Mouse (Mus musculus) kidney, embryonic 14.5 days (tissue): ENCODE measurements around the gene Src. TPM values are rescaled to one million over a fixed set of nuclear protein-coding genes. Genes with fewer than 3 reads are reported as not detected.
"Not testable (repeated sequence)": the region's sequence is repeated elsewhere in the genome, so short reads cannot be mapped to it uniquely, and the experiment has no call there.

Experiments
- ATAC-seq: fragments of 200-750 bp; cut with Nextera tagmentation; 2 replicates; pipeline ENCODE4 v1.8.0; 2017; ENCODE audit warnings: moderate number of reproducible peaks, mild to moderate bottlenecking, moderate TSS enrichment, moderate library complexity; ENCODE audit not compliant: low FRiP score, low TSS enrichment
- H3K27ac ChIP-seq: fragments of 300-500 bp; sonication (generic); 2 replicates; pipeline ENCODE4 v1.5.1; 2014; ENCODE audit warnings: low read depth, mild to moderate bottlenecking, low read length, moderate library complexity, mixed read lengths
- H3K27me3 ChIP-seq: fragments of 300-500 bp; sonication (generic); 2 replicates; pipeline ENCODE4 v1.6.1; 2014; ENCODE audit warnings: mild to moderate bottlenecking, low read length; ENCODE audit not compliant: control insufficient read depth, insufficient read depth
- H3K36me3 ChIP-seq: fragments of 300-500 bp; sonication (generic); 2 replicates; pipeline ENCODE4 v1.6.1; 2014; ENCODE audit warnings: low read length, mixed read lengths; ENCODE audit not compliant: control insufficient read depth, insufficient read depth
- H3K4me1 ChIP-seq: fragments of 300-500 bp; sonication (generic); 2 replicates; pipeline ENCODE4 v1.6.1; 2014; ENCODE audit warnings: low read length, mixed read lengths; ENCODE audit not compliant: control insufficient read depth, insufficient read depth
- H3K4me2 ChIP-seq: fragments of 300-500 bp; sonication (generic); replicated peaks from 2 replicates; pipeline ENCODE4 v1.6.1; 2014; ENCODE audit warnings: low read depth, mild to moderate bottlenecking, low read length
- H3K4me3 ChIP-seq: fragments of 300-500 bp; sonication (generic); 2 replicates; pipeline ENCODE4 v1.5.1; 2014; ENCODE audit warnings: mild to moderate bottlenecking, low read length
- H3K9ac ChIP-seq: fragments of 300-500 bp; sonication (generic); 2 replicates; pipeline ENCODE4 v1.6.1; 2014; ENCODE audit warnings: low read depth, mild to moderate bottlenecking, low read length, moderate library complexity
- H3K9me3 ChIP-seq: fragments of 300-500 bp; sonication (generic); 2 replicates; pipeline ENCODE4 v1.6.1; 2016; ENCODE audit warnings: low read length; ENCODE audit not compliant: control insufficient read depth
- WGBS: fragments of 180-500 bp; shearing (Covaris S2); extraction: QIAGEN DNeasy Blood & Tissue Kit; methylation state at CpG from one replicate; pipeline ENCODE4 v1.1.7; 2014; 5-methylcytosine and 5-hydroxymethylcytosine counted together
- polyA plus RNA-seq: library from polyadenylated mRNA; unstranded; fragments of >200 nt; fragmentation: Nextera tagmentation; extraction: Ambion mirVana; gene quantifications from 2 replicates; pipeline ENCODE4 v1.2.1, GENCODE M21; 2014

Src gene
- polyA plus RNA-seq, 1 experiment from 2014 or later: 13.5 TPM

- ATAC-seq: 0 out of 2 replicates have a peak, but pooled peaks have one; percentile 22
- H3K4me1 ChIP-seq: peaks cover 27% of the 10 kb centered on the region
- H3K27me3 ChIP-seq: no peaks in the 10 kb centered on the region
- no peaks in the 10 kb centered on the region for H3K9me3 ChIP-seq
- 0 out of 2 replicates have a peak overlapping the region, but pooled peaks have one; percentile 23 for H3K9ac ChIP-seq
- H3K36me3 ChIP-seq: peaks cover 15% of the 10 kb centered on the region
- WGBS: 14% methylated on average over 6 of the region's 6 CpGs
- H3K4me3 ChIP-seq: no peak overlapping the region
- no peak overlapping the region for H3K4me2 ChIP-seq
- peak overlapping the region; percentile 55; the same call in 1 of the 2 replicates for H3K27ac ChIP-seq
Measured at GRCm38 (mm10) chr2:157474269-157474729, 56.1 kb downstream of the Src start.

- Histone ChIP-seq H3K27ac (peak overlapping the region; percentile 55), H3K9me3 (no peaks in the 10 kb centered on the region), H3K4me3 (no peak overlapping the region), H3K9ac (peak overlapping the region; percentile 12; the same call in 1 of the 2 replicates), H3K27me3 (no peaks in the 10 kb centered on the region), H3K4me2 (no peak overlapping the region), H3K36me3 (peaks cover under 1% of the 10 kb centered on the region; the same call in 1 of the 2 replicates), H3K4me1 (peaks cover 27% of the 10 kb centered on the region)
- whole genome bisulfite sequencing: 32% methylated on average over 13 of the region's 13 CpGs
- ATAC-seq: peak; percentile 21; the same call in 1 of the 2 replicates
Measured at GRCm38 (mm10) chr2:157475437-157476379, 57.5 kb downstream of the Src start.

GRCm38 (mm10) chr2:157478651-157479050 lies 60.4 kb downstream of the Src start:
- Histone ChIP-seq H3K27me3 (no peaks in the 10 kb centered on the region), H3K9me3 (no peaks in the 10 kb centered on the region), H3K4me1 (peaks cover 32% of the 10 kb centered on the region), H3K27ac (no peak overlapping the region), H3K4me3 (no peak overlapping the region), H3K36me3 (no peaks in the 10 kb centered on the region), H3K9ac (no peak overlapping the region), H3K4me2 (no peak overlapping the region)
- no peak for ATAC-seq
- 58% methylated on average over 8 of the region's 8 CpGs for WGBS

GRCm38 (mm10) chr2:157479858-157480568 lies 61.8 kb downstream of the Src start:
- no peak overlapping the region for H3K9ac ChIP-seq
- WGBS: 48% methylated on average over 15 of the region's 15 CpGs
- no peak overlapping the region for H3K4me3 ChIP-seq
- no peaks in the 10 kb centered on the region for H3K36me3 ChIP-seq
- H3K27ac ChIP-seq: no peak overlapping the region
- H3K9me3 ChIP-seq: no peaks in the 10 kb centered on the region
- no peaks in the 10 kb centered on the region for H3K27me3 ChIP-seq
- ATAC-seq: peak; percentile 15
- H3K4me2 ChIP-seq: no peak overlapping the region
- peaks cover 23% of the 10 kb centered on the region; the same call in 1 of the 2 replicates for H3K4me1 ChIP-seq

- Histone ChIP-seq H3K36me3 (no peaks in the 10 kb centered on the region), H3K9ac (no peak overlapping the region), H3K27ac (no peak overlapping the region), H3K4me1 (0 out of 2 replicates have a peak, but pooled peaks cover 16% of the 10 kb centered on the region), H3K9me3 (no peaks in the 10 kb centered on the region), H3K4me2 (no peak overlapping the region), H3K27me3 (no peaks in the 10 kb centered on the region), H3K4me3 (no peak overlapping the region)
- no peak for ATAC-seq
- WGBS: 46% methylated on average over 12 of the region's 12 CpGs
Measured at GRCm38 (mm10) chr2:157482729-157483128, 64.5 kb downstream of the Src start.

GRCm38 (mm10) chr2:157486559-157486958 lies 68.3 kb downstream of the Src start:
- not testable (repeated sequence) for H3K4me2 ChIP-seq, ATAC-seq, H3K9me3 ChIP-seq, H3K27ac ChIP-seq, H3K36me3 ChIP-seq, H3K27me3 ChIP-seq, H3K9ac ChIP-seq, H3K4me3 ChIP-seq
- 0 out of 2 replicates have a peak, but pooled peaks cover 13% of the 10 kb centered on the region for H3K4me1 ChIP-seq
- 94% methylated on average over 5 of the region's 5 CpGs for WGBS

- Histone ChIP-seq H3K4me2 (no peak overlapping the region), H3K4me3 (no peak overlapping the region), H3K9ac (no peak overlapping the region), H3K9me3 (no peaks in the 10 kb centered on the region), H3K27ac (no peak overlapping the region), H3K27me3 (no peaks in the 10 kb centered on the region), H3K36me3 (no peaks in the 10 kb centered on the region), H3K4me1 (0 out of 2 replicates have a peak, but pooled peaks cover 10% of the 10 kb centered on the region)
- 62% methylated on average over 7 of the region's 7 CpGs for WGBS
- no peak for ATAC-seq
Measured at GRCm38 (mm10) chr2:157486981-157487656, 68.9 kb downstream of the Src start.

- 44% methylated on average over 12 of the region's 12 CpGs for WGBS
- no peak for ATAC-seq
- Histone ChIP-seq H3K4me1 (0 out of 2 replicates have a peak, but pooled peaks cover 9% of the 10 kb centered on the region), H3K4me3 (no peak overlapping the region), H3K4me2 (no peak overlapping the region), H3K36me3 (no peaks in the 10 kb centered on the region), H3K27ac (no peak overlapping the region), H3K9ac (no peak overlapping the region), H3K9me3 (no peaks in the 10 kb centered on the region), H3K27me3 (no peaks in the 10 kb centered on the region)
Measured at GRCm38 (mm10) chr2:157487733-157488175, 69.5 kb downstream of the Src start.
